In the genomic region with DNA sequence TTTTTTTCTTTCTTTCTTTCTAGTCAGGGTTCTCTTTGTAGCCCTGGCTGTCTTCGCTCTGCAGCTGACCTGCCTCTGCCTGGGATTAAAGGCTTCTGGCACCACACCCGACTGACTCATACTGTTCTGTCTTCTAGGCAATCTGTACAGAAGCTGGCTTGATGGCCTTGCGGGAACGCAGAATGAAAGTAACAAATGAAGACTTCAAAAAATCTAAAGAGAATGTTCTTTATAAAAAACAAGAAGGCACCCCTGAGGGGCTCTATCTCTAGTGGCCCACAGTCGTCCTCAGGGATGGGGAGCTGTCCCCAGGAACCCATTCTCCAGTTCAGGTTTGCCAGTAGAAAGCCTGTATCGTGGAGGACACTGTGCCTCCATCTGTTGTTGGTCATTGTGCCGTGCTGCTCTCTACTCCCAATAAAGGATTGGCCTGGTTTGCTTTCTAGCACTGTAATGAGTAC, we compare ENCODE assay signal across 11 mouse cellular contexts. TPM values are rescaled to one million over a fixed set of nuclear protein-coding genes. Genes with fewer than 3 reads are reported as not detected.
A peak's percentile ranks its signal among the peaks of the same experiment; 100 is the strongest.
DNase-seq lines count a peak whose midpoint lies in the region; ATAC-seq lines count a peak whose summit lies in the region.
"Had no signal": no experiment of that assay in that cellular context is flagged by ENCODE, and none has a peak within 500 bp of the region (broad histone marks: within the 10 kb centered on the region; RNA-seq: fewer than 3 reads in every experiment).

No protein-coding gene starts in this region.

- ATAC-seq in megakaryocyte, adult 5-6 weeks (ENCODE audit: poor library complexity, severe bottlenecking), result no peak

- intact Hi-C loops in heart, postnatal 14 days (cut with DNase I), result no loop called here

- no peaks in the 10 kb centered on the region for H3K9me3 ChIP-seq in heart, embryonic 10.5 days
- H3K9me3 ChIP-seq: neural tube, embryonic 13.5 days had no signal

- H3K4me3 ChIP-seq in heart, embryonic 10.5 days, result no peak overlapping the region
- H3K4me3 ChIP-seq: neural tube, embryonic 13.5 days had no signal

- H3K36me3 ChIP-seq in heart, embryonic 10.5 days, result peaks cover 87% of the 10 kb centered on the region

- H3K27ac ChIP-seq in heart, embryonic 10.5 days, result no peak overlapping the region
- H3K27ac ChIP-seq: hindbrain, embryonic 14.5 days; neural tube, embryonic 13.5 days had no signal

- 85% methylated on average over 7 of the region's 7 CpGs for WGBS in heart, embryonic 10.5 days

- peaks cover 20% of the 10 kb centered on the region for H3K4me1 ChIP-seq in heart, embryonic 10.5 days
- H3K4me1 ChIP-seq: neural tube, embryonic 13.5 days had no signal

- H3K27me3 ChIP-seq in heart, embryonic 10.5 days (ENCODE audit: insufficient read depth, poor library complexity, severe bottlenecking), result no peaks in the 10 kb centered on the region
- H3K27me3 ChIP-seq: neural tube, embryonic 13.5 days had no signal

- peak; percentile 62 to 72 for DNase-seq in heart, adult 18-20 months
- no peak for DNase-seq in heart, embryonic 10.5 days (ENCODE audit: low spot score)
- DNase-seq in NIH3T3 (ENCODE audit: low read depth) (peak; percentile 38), liver (no peak)
- DNase-seq in cerebellum, adult 9-10 months, result peak; percentile 66
- DNase-seq in heart, postnatal 14 days, result peak; percentile 48 to 50
- no peak for DNase-seq in spleen, postnatal 10 days (ENCODE audit: low spot score in 2 of 2)
- DNase-seq: lung, embryonic 14.5 days had no signal

RNA-seq across cellular contexts. Expression of gene Psmc1, which starts 13.0 kb away (rescaled TPM):
- total RNA-seq in heart, adult 18-20 months (2021), result 100 to 1,000 TPM; 139 to 144 TPM
- polyA plus RNA-seq in heart, embryonic 10.5 days (2016; fragmentation: Nextera tagmentation; extraction: Ambion mirVana), result 278 and 309 TPM in 2 replicates
- total RNA-seq in heart, postnatal 14 days (2021), result 100 to 1,000 TPM; 134 to 135 TPM
- 151 and 157 TPM in 2 replicates for total RNA-seq in megakaryocyte, adult 5-6 weeks (2015)
- 154 and 189 TPM in 2 replicates for total RNA-seq in megakaryocyte, adult 5-6 weeks (2017)

RNA-seq across cellular contexts. Expression of gene Nrde2, which starts 36.5 kb away (rescaled TPM):
- total RNA-seq in heart, adult 18-20 months (2021), result 1 to 10 TPM; 7.8 to 8.2 TPM
- 10.3 and 12.0 TPM in 2 replicates for polyA plus RNA-seq in heart, embryonic 10.5 days (2016; fragmentation: Nextera tagmentation; extraction: Ambion mirVana)
- 10 to 100 TPM in 1 of 2 experiments, 1 to 10 TPM in 1; 8.4 to 11.9 TPM for total RNA-seq in heart, postnatal 14 days (2021)
- total RNA-seq in megakaryocyte, adult 5-6 weeks (2015), result 3.3 and 8.2 TPM in 2 replicates
- 20.4 and 25.9 TPM in 2 replicates for total RNA-seq in megakaryocyte, adult 5-6 weeks (2017)

Comparison
In these comparisons a context has a peak if more than half of its experiments do, and no peak if none do; other contexts are left out.
1. DNase-seq: peak in heart, adult 18-20 months (2 of 2), NIH3T3 (single experiment), cerebellum, adult 9-10 months (single experiment) and heart, postnatal 14 days (2 of 2); none in heart, embryonic 10.5 days (single experiment), liver (single experiment) and spleen, postnatal 10 days (0 of 2).